Mouse (Mus musculus): Measurements from ENCODE around the gene Prc1. TPM values are rescaled to one million over a fixed set of nuclear protein-coding genes. Genes with fewer than 3 reads are reported as not detected.

Prc1 gene
- polyA plus RNA-seq, 1 experiment = 258 TPM

- Histone ChIP-seq H3K4me1 (ENCODE audit: control insufficient read depth, insufficient read depth, low read length) (no peaks in the 10 kb centered on the region), H3K27ac (ENCODE audit: insufficient read depth, low read length) (no peak overlapping the region), H3K27me3 (ENCODE audit: control insufficient read depth, insufficient read depth, low read length, poor library complexity, severe bottlenecking) (no peaks in the 10 kb centered on the region), H3K9ac (ENCODE audit: low read depth, poor library complexity, severe bottlenecking) (peak overlapping the region; percentile 60), H3K9me3 (replicated peaks; ENCODE audit: control insufficient read depth, insufficient read depth, low read length, poor library complexity, severe bottlenecking) (no peaks in the 10 kb centered on the region), H3K4me3 (ENCODE audit: low read depth, low read length) (no peak overlapping the region; the same call in 1 of the 2 replicates), H3K36me3 (ENCODE audit: control insufficient read depth, insufficient read depth, low read length, poor library complexity, severe bottlenecking) (peaks cover 28% of the 10 kb centered on the region)
- TF ChIP-seq CTCF (IDR thresholded peaks at IDR 0.05; ENCODE audit: low read depth, low read length) = no peak
- no peak for TF ChIP-seq EP300 (IDR thresholded peaks at IDR 0.05; ENCODE audit: insufficient read depth, low read depth, low read length)
- TF ChIP-seq POLR2A (IDR thresholded peaks at IDR 0.05; ENCODE audit: insufficient read depth, low read length) = no peak
Observed at GRCm38 (mm10) chr7:80296462-80296861, 2.2 kb downstream of the Prc1 start.

GRCm38 (mm10) chr7:80297041-80297440, 2.8 kb downstream of the Prc1 start:
- Histone ChIP-seq H3K36me3 (ENCODE audit: control insufficient read depth, insufficient read depth, low read length, poor library complexity, severe bottlenecking) (peaks cover 34% of the 10 kb centered on the region), H3K4me3 (ENCODE audit: low read depth, low read length) (0 out of 2 replicates have a peak overlapping the region, but pooled peaks have one; percentile 6), H3K27me3 (ENCODE audit: control insufficient read depth, insufficient read depth, low read length, poor library complexity, severe bottlenecking) (no peaks in the 10 kb centered on the region)

GRCm38 (mm10) chr7:80298754-80299153, 4.5 kb downstream of the Prc1 start:
- TF ChIP-seq POLR2A (IDR thresholded peaks at IDR 0.05; ENCODE audit: insufficient read depth, low read length) (no peak), EP300 (IDR thresholded peaks at IDR 0.05; ENCODE audit: insufficient read depth, low read depth, low read length) (no peak), CTCF (IDR thresholded peaks at IDR 0.05; ENCODE audit: low read depth, low read length) (no peak)
- Histone ChIP-seq H3K4me3 (ENCODE audit: low read depth, low read length) (no peak overlapping the region), H3K27me3 (ENCODE audit: control insufficient read depth, insufficient read depth, low read length, poor library complexity, severe bottlenecking) (no peaks in the 10 kb centered on the region), H3K27ac (ENCODE audit: insufficient read depth, low read length) (no peak overlapping the region), H3K4me1 (ENCODE audit: control insufficient read depth, insufficient read depth, low read length) (no peaks in the 10 kb centered on the region), H3K9ac (ENCODE audit: low read depth, poor library complexity, severe bottlenecking) (no peak overlapping the region), H3K36me3 (ENCODE audit: control insufficient read depth, insufficient read depth, low read length, poor library complexity, severe bottlenecking) (peaks cover 47% of the 10 kb centered on the region), H3K9me3 (replicated peaks; ENCODE audit: control insufficient read depth, insufficient read depth, low read length, poor library complexity, severe bottlenecking) (no peaks in the 10 kb centered on the region)

More at GRCm38 (mm10) chr7:80297041-80297440, 2.8 kb downstream of the Prc1 start:
- H3K4me1 ChIP-seq (ENCODE audit: control insufficient read depth, insufficient read depth, low read length) = no peaks in the 10 kb centered on the region
- TF ChIP-seq EP300 (IDR thresholded peaks at IDR 0.05; ENCODE audit: insufficient read depth, low read depth, low read length) (no peak), POLR2A (IDR thresholded peaks at IDR 0.05; ENCODE audit: insufficient read depth, low read length) (no peak), CTCF (IDR thresholded peaks at IDR 0.05; ENCODE audit: low read depth, low read length) (no peak)
- no peaks in the 10 kb centered on the region for H3K9me3 ChIP-seq (replicated peaks; ENCODE audit: control insufficient read depth, insufficient read depth, low read length, poor library complexity, severe bottlenecking)
- no peak overlapping the region for H3K9ac ChIP-seq (ENCODE audit: low read depth, poor library complexity, severe bottlenecking)
- no peak overlapping the region for H3K27ac ChIP-seq (ENCODE audit: insufficient read depth, low read length)

- Histone ChIP-seq H3K27ac (ENCODE audit: insufficient read depth, low read length) (no peak overlapping the region), H3K9me3 (replicated peaks; ENCODE audit: control insufficient read depth, insufficient read depth, low read length, poor library complexity, severe bottlenecking) (no peaks in the 10 kb centered on the region), H3K27me3 (ENCODE audit: control insufficient read depth, insufficient read depth, low read length, poor library complexity, severe bottlenecking) (no peaks in the 10 kb centered on the region), H3K4me3 (ENCODE audit: low read depth, low read length) (no peak overlapping the region), H3K36me3 (ENCODE audit: control insufficient read depth, insufficient read depth, low read length, poor library complexity, severe bottlenecking) (peaks cover 55% of the 10 kb centered on the region), H3K9ac (ENCODE audit: low read depth, poor library complexity, severe bottlenecking) (no peak overlapping the region), H3K4me1 (ENCODE audit: control insufficient read depth, insufficient read depth, low read length) (no peaks in the 10 kb centered on the region)
- TF ChIP-seq POLR2A (IDR thresholded peaks at IDR 0.05; ENCODE audit: insufficient read depth, low read length) (no peak), CTCF (IDR thresholded peaks at IDR 0.05; ENCODE audit: low read depth, low read length) (no peak), EP300 (IDR thresholded peaks at IDR 0.05; ENCODE audit: insufficient read depth, low read depth, low read length) (no peak)
Observed at GRCm38 (mm10) chr7:80299568-80299967, 5.3 kb downstream of the Prc1 start.

- TF ChIP-seq EP300 (IDR thresholded peaks at IDR 0.05; ENCODE audit: insufficient read depth, low read depth, low read length) = no peak
- TF ChIP-seq CTCF (IDR thresholded peaks at IDR 0.05; ENCODE audit: low read depth, low read length) = peak; percentile 51
- H3K27ac ChIP-seq (ENCODE audit: insufficient read depth, low read length) = no peak overlapping the region
- no peaks in the 10 kb centered on the region for H3K9me3 ChIP-seq (replicated peaks; ENCODE audit: control insufficient read depth, insufficient read depth, low read length, poor library complexity, severe bottlenecking)
- peaks cover 70% of the 10 kb centered on the region for H3K36me3 ChIP-seq (ENCODE audit: control insufficient read depth, insufficient read depth, low read length, poor library complexity, severe bottlenecking)
- H3K4me1 ChIP-seq (ENCODE audit: control insufficient read depth, insufficient read depth, low read length) = no peaks in the 10 kb centered on the region
- no peak overlapping the region for H3K9ac ChIP-seq (ENCODE audit: low read depth, poor library complexity, severe bottlenecking)
- H3K4me3 ChIP-seq (ENCODE audit: low read depth, low read length) = no peak overlapping the region
- H3K27me3 ChIP-seq (ENCODE audit: control insufficient read depth, insufficient read depth, low read length, poor library complexity, severe bottlenecking) = no peaks in the 10 kb centered on the region
Observed at GRCm38 (mm10) chr7:80301522-80301921, 7.3 kb downstream of the Prc1 start.

GRCm38 (mm10) chr7:80307766-80308165, 13.5 kb downstream of the Prc1 start:
- H3K4me1 ChIP-seq (ENCODE audit: control insufficient read depth, insufficient read depth, low read length) = no peaks in the 10 kb centered on the region
- H3K36me3 ChIP-seq (ENCODE audit: control insufficient read depth, insufficient read depth, low read length, poor library complexity, severe bottlenecking) = peaks cover 97% of the 10 kb centered on the region

More at GRCm38 (mm10) chr7:80307766-80308165, 13.5 kb downstream of the Prc1 start:
- H3K27ac ChIP-seq (ENCODE audit: insufficient read depth, low read length) = no peak overlapping the region; the same call in 1 of the 2 replicates
- H3K9me3 ChIP-seq (replicated peaks; ENCODE audit: control insufficient read depth, insufficient read depth, low read length, poor library complexity, severe bottlenecking) = no peaks in the 10 kb centered on the region
- H3K9ac ChIP-seq (ENCODE audit: low read depth, poor library complexity, severe bottlenecking) = no peak overlapping the region
- no peaks in the 10 kb centered on the region for H3K27me3 ChIP-seq (ENCODE audit: control insufficient read depth, insufficient read depth, low read length, poor library complexity, severe bottlenecking)
- no peak for TF ChIP-seq CTCF (IDR thresholded peaks at IDR 0.05; ENCODE audit: low read depth, low read length)
- no peak for TF ChIP-seq EP300 (IDR thresholded peaks at IDR 0.05; ENCODE audit: insufficient read depth, low read depth, low read length)
- no peak for TF ChIP-seq POLR2A (IDR thresholded peaks at IDR 0.05; ENCODE audit: insufficient read depth, low read length)
- no peak overlapping the region for H3K4me3 ChIP-seq (ENCODE audit: low read depth, low read length)
